Mouse (Mus musculus) olfactory bulb, adult 2 months (tissue): Measurements from ENCODE around the gene Speer2. TPM values are rescaled to one million over a fixed set of nuclear protein-coding genes. Genes with fewer than 3 reads are reported as not detected.

ENCODE experiments used
- H3K27ac ChIP-seq: fragments of 200-500 bp; 2 replicates; pipeline ENCODE4 v1.5.1; 2012; ENCODE audit warnings: low read depth, low read length; ENCODE audit not compliant: insufficient read depth
- H3K4me1 ChIP-seq: fragments of 200-500 bp; 2 replicates; pipeline ENCODE4 v1.6.1; 2012; ENCODE audit warnings: low read length; ENCODE audit not compliant: control insufficient read depth, insufficient read depth
- H3K4me3 ChIP-seq: fragments of 200-500 bp; 2 replicates; pipeline ENCODE4 v1.5.1; 2012; ENCODE audit warnings: mild to moderate bottlenecking, low read depth, low read length, moderate library complexity; ENCODE audit not compliant: insufficient read depth
- CTCF ChIP-seq: fragments of 200-500 bp; IDR thresholded peaks from 2 replicates; pipeline ENCODE4 v1.5.1; 2012; ENCODE audit warnings: low read depth, mild to moderate bottlenecking, low read length, moderate library complexity; ENCODE audit not compliant: insufficient read depth
- POLR2A ChIP-seq: fragments of 200-500 bp; IDR thresholded peaks from 2 replicates; pipeline ENCODE4 v1.6.1; 2012; ENCODE audit warnings: mild to moderate bottlenecking, low read depth, low read length, moderate library complexity; ENCODE audit not compliant: insufficient read depth
- WGBS: fragments of 180-500 bp; shearing (Covaris S2); methylation state at CpG from one replicate; pipeline ENCODE4 v1.1.7; 2018; 5-methylcytosine and 5-hydroxymethylcytosine counted together
- polyA plus RNA-seq: library from polyadenylated mRNA; stranded (reverse); fragments of >200 nt; gene quantifications from 2 replicates; pipeline ENCODE4 v1.2.4, GENCODE M21; 2012; ENCODE audit warnings: low replicate concordance; ENCODE audit not compliant: missing spikeins, insufficient read depth, insufficient read length

Speer2 gene
- polyA plus RNA-seq, result not detected in 2 replicates

DNA sequence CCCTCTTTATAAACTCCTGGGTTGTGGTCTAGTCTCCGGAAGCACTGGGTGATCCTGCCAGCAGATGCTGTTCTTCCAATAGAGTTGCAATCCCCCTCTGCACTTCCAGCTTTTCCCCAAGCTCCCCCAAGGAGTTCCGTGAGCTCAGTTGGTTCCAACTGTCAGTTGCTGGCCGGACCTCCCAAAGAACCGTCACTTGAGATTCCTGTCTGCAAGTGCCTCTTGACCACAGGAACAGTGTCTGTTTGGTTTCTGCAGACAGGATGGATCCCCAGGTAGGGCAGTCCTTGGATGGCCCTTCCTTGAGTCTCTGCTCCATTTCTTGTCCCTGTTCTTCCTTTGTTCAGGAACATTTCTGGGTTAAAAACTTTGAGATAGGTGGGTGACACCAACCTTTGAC is at the start of gene Speer2:
Speer2 (minus strand) TSS at position 101 of the 400 bp plus-strand sequence.
- Histone ChIP-seq H3K4me1 (no peaks in the 10 kb centered on the region), H3K27ac (no peak within 1 kb of the TSS), H3K4me3 (no peak within 1 kb of the TSS)
- WGBS, result 98% methylated on average over 4 of the region's 4 CpGs
- TF ChIP-seq POLR2A, result no peak
- no peak for TF ChIP-seq CTCF

DNA sequence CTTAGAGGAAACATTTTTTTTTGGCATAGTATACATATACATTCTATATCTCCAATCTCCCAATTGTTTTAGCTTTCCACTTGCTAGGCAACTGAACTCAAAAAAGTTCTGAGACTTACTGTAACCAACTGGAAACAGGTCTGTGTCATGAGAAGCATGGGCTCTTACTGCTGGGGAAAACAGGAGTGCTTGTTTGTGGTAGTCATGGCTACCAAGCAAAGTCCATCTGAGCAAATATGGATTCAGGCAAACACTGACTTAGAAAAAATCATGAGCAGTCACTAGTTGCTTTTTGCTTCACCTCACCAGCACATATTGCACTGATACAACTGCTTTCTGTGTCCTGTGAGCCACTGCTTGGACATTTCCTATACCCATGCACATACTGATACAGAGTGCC is 40.8 kb upstream of the Speer2 start:
- Histone ChIP-seq H3K27ac (no peak overlapping the region), H3K4me3 (no peak overlapping the region), H3K4me1 (no peaks in the 10 kb centered on the region)
- no peak for TF ChIP-seq POLR2A

- TF ChIP-seq POLR2A (no peak), CTCF (no peak)
- no peak overlapping the region for H3K4me3 ChIP-seq
- no peak overlapping the region for H3K27ac ChIP-seq
- H3K4me1 ChIP-seq, result no peaks in the 10 kb centered on the region
Measured at GRCm38 (mm10) chr16:69880712-69881111, 17.2 kb upstream of the Speer2 start.

GRCm38 (mm10) chr16:69836628-69837027 is 26.9 kb downstream of the Speer2 start:
- Histone ChIP-seq H3K4me3 (no peak overlapping the region), H3K27ac (no peak overlapping the region), H3K4me1 (no peaks in the 10 kb centered on the region)
- 66% methylated on average over 2 of the region's 2 CpGs for WGBS
- TF ChIP-seq POLR2A (no peak), CTCF (no peak)

DNA sequence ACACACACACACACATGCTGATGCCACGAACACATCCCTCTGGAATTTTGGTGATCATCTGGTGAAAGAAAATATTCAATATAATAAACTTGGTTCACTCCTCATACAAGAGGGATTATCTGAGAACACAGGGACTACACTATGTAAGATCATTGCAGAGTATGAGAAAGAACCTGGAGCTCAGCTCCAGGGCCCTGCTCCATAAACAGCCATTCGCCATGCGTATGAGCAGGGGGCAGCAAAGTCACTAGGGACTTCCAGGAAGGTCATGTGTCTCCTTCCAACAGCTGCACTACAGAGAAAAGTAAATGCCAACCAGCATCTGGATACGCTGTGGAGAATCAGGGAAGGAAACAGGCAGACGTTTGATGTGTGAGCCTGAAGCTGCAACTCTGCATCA is 49.9 kb downstream of the Speer2 start:
- WGBS, result 80% methylated on average over 5 of the region's 5 CpGs
- TF ChIP-seq POLR2A (no peak), CTCF (no peak)

More for the DNA sequence above, 49.9 kb downstream of the Speer2 start:
- Histone ChIP-seq H3K4me1 (no peaks in the 10 kb centered on the region), H3K27ac (no peak overlapping the region), H3K4me3 (no peak overlapping the region)
